Mouse (Mus musculus) spleen, adult 2 months (tissue): ENCODE results near the gene Cntnap2. TPM values are rescaled to one million over a fixed set of nuclear protein-coding genes. Genes with fewer than 3 reads are reported as not detected.

Experiments
- DNase-seq, 2 experiments: peaks; one replicate each; pipeline versions ENCODE4 v3.0.0 to v3.0.0-alpha.2; 2012 to 2021; ENCODE audit warnings: low spot score in 2 of 2, low read depth in 1 of 2
- H3K27ac ChIP-seq: fragments of 200-500 bp; 2 replicates; pipeline ENCODE4 v1.5.1; 2012; ENCODE audit warnings: low read length, inconsistent platforms; ENCODE audit not compliant: insufficient read depth
- H3K27me3 ChIP-seq: fragments of 200-500 bp; 2 replicates; pipeline ENCODE4 v1.6.1; 2012; ENCODE audit warnings: mild to moderate bottlenecking, moderate library complexity, low read length, inconsistent platforms; ENCODE audit not compliant: control insufficient read depth, insufficient read depth
- H3K36me3 ChIP-seq: fragments of 200-500 bp; 2 replicates; pipeline ENCODE4 v1.6.1; 2012; ENCODE audit warnings: mild to moderate bottlenecking, low read length, inconsistent platforms; ENCODE audit not compliant: control insufficient read depth, insufficient read depth
- H3K4me1 ChIP-seq: fragments of 200-500 bp; 2 replicates; pipeline ENCODE4 v1.6.1; 2011; ENCODE audit warnings: inconsistent platforms; ENCODE audit not compliant: control insufficient read depth, insufficient read depth, insufficient read length
- H3K4me3 ChIP-seq: fragments of 200-500 bp; 2 replicates; pipeline ENCODE4 v1.5.1; 2011; ENCODE audit warnings: mild to moderate bottlenecking, inconsistent platforms; ENCODE audit not compliant: insufficient read depth, insufficient read length; ENCODE audit errors: extremely low read depth
- CTCF ChIP-seq: fragments of 200-500 bp; IDR thresholded peaks from 2 replicates; pipeline ENCODE4 v1.5.1; 2011; ENCODE audit warnings: mild to moderate bottlenecking, inconsistent platforms; ENCODE audit not compliant: insufficient read depth, insufficient read length, insufficient replicate concordance; ENCODE audit errors: extremely low read depth
- POLR2A ChIP-seq: fragments of 200-500 bp; IDR thresholded peaks from 2 replicates; pipeline ENCODE4 v1.6.1; 2011; ENCODE audit warnings: low read depth, low read length, inconsistent platforms
- WGBS: fragments of 180-500 bp; shearing (Covaris S2); methylation state at CpG from one replicate; pipeline ENCODE4 v1.1.7; 2018; 5-methylcytosine and 5-hydroxymethylcytosine counted together
- polyA plus RNA-seq: library from polyadenylated mRNA; depleted of rRNA; stranded (reverse); fragments of >200 nt; gene quantifications from 2 replicates; pipeline ENCODE4 v1.2.3, GENCODE M21; 2012

The Cntnap2 gene
- polyA plus RNA-seq, 1 experiment = not detected

- no peak for DNase-seq
- Histone ChIP-seq H3K4me3 (no peak overlapping the region), H3K27ac (no peak overlapping the region), H3K27me3 (no peaks in the 10 kb centered on the region), H3K36me3 (no peaks in the 10 kb centered on the region), H3K4me1 (no peaks in the 10 kb centered on the region)
- no peak for TF ChIP-seq CTCF
- TF ChIP-seq POLR2A = no peak
- WGBS = 91% methylated on average over 1 of the region's 1 CpGs
Observed at GRCm38 (mm10) chr6:45964494-45964893, 905.3 kb downstream of the Cntnap2 start.

- no peak for DNase-seq
- Histone ChIP-seq H3K4me1 (no peaks in the 10 kb centered on the region), H3K4me3 (no peak overlapping the region), H3K27me3 (no peaks in the 10 kb centered on the region), H3K36me3 (no peaks in the 10 kb centered on the region), H3K27ac (no peak overlapping the region)
- 82% methylated on average over 6 of the region's 6 CpGs for WGBS
- TF ChIP-seq CTCF (no peak), POLR2A (no peak)
Observed at GRCm38 (mm10) chr6:45974471-45975154, 915.5 kb downstream of the Cntnap2 start.

- WGBS = 86% methylated on average over 2 of the region's 2 CpGs
- no peaks in the 10 kb centered on the region for H3K27me3 ChIP-seq
- TF ChIP-seq POLR2A (no peak), CTCF (no peak)
Observed at GRCm38 (mm10) chr6:45979171-45979570, 920.0 kb downstream of the Cntnap2 start.

GRCm38 (mm10) chr6:45988051-45988450 is 928.9 kb downstream of the Cntnap2 start:
- no peak overlapping the region for H3K27ac ChIP-seq
- DNase-seq = no peak
- H3K36me3 ChIP-seq = no peaks in the 10 kb centered on the region
- no peak overlapping the region for H3K4me3 ChIP-seq
- H3K4me1 ChIP-seq = no peaks in the 10 kb centered on the region
- 92% methylated on average over 3 of the region's 3 CpGs for WGBS
- no peak for TF ChIP-seq CTCF
- no peaks in the 10 kb centered on the region for H3K27me3 ChIP-seq

More at GRCm38 (mm10) chr6:45979171-45979570, 920.0 kb downstream of the Cntnap2 start:
- Histone ChIP-seq H3K36me3 (no peaks in the 10 kb centered on the region), H3K27ac (no peak overlapping the region), H3K4me1 (no peaks in the 10 kb centered on the region), H3K4me3 (no peak overlapping the region)
- no peak for DNase-seq

GRCm38 (mm10) chr6:45991086-45991485 is 931.9 kb downstream of the Cntnap2 start:
- Histone ChIP-seq H3K4me3 (no peak overlapping the region), H3K36me3 (no peaks in the 10 kb centered on the region), H3K4me1 (no peaks in the 10 kb centered on the region), H3K27ac (no peak overlapping the region), H3K27me3 (no peaks in the 10 kb centered on the region)
- 98% methylated on average over 1 of the region's 1 CpGs for WGBS
- no peak for DNase-seq
- no peak for TF ChIP-seq CTCF
- no peak for TF ChIP-seq POLR2A

- TF ChIP-seq CTCF (no peak), POLR2A (no peak)
- Histone ChIP-seq H3K27ac (no peak overlapping the region), H3K4me3 (no peak overlapping the region), H3K4me1 (no peaks in the 10 kb centered on the region), H3K36me3 (no peaks in the 10 kb centered on the region), H3K27me3 (no peaks in the 10 kb centered on the region)
- no peak for DNase-seq
- 73% methylated on average over 2 of the region's 2 CpGs for WGBS
Observed at GRCm38 (mm10) chr6:46022515-46023143, 963.5 kb downstream of the Cntnap2 start.
